Mouse (Mus musculus) cerebellum, adult 9-10 months (tissue): ENCODE results near the gene BC029722.

Experiments
- DNase-seq: peaks from one replicate; pipeline ENCODE4 v3.0.0; 2022

Gene BC029722

GRCm38 (mm10) chr2:155778004-155778403, 41.2 kb downstream of the BC029722 start:
- DNase-seq: peak; percentile 59

GRCm38 (mm10) chr2:155777688-155777985, 41.6 kb downstream of the BC029722 start:
- peak; percentile 68 for DNase-seq

- DNase-seq: peak; percentile 68
Observed at GRCm38 (mm10) chr2:155776824-155777687, 42.2 kb downstream of the BC029722 start.

GRCm38 (mm10) chr2:155775685-155776263, 43.5 kb downstream of the BC029722 start:
- peak; percentile 87 for DNase-seq

GRCm38 (mm10) chr2:155774927-155775684, 44.1 kb downstream of the BC029722 start, which contains the start of gene Mmp24:
Mmp24 (plus strand) TSS chr2:155775342.
- DNase-seq: no peak

GRCm38 (mm10) chr2:155774261-155774926, 44.8 kb downstream of the BC029722 start:
- peak; percentile 71 for DNase-seq

GRCm38 (mm10) chr2:155773664-155774063, 45.6 kb downstream of the BC029722 start:
- DNase-seq: peak; percentile 63
